Mouse (Mus musculus) limb, embryonic 15.5 days (tissue): ENCODE data around the gene Adat3. TPM values are rescaled to one million over a fixed set of nuclear protein-coding genes. Genes with fewer than 3 reads are reported as not detected.

ENCODE experiments used
- ATAC-seq: fragments of 200-750 bp; cut with Nextera tagmentation; 2 replicates; pipeline ENCODE4 v1.8.0; 2017; ENCODE audit warnings: low read depth, moderate TSS enrichment; ENCODE audit not compliant: insufficient number of reproducible peaks, low FRiP score, low TSS enrichment
- H3K27ac ChIP-seq: fragments of 300-500 bp; sonication (generic); 2 replicates; pipeline ENCODE4 v1.5.1; 2015; ENCODE audit warnings: moderate library complexity, mild to moderate bottlenecking, inconsistent platforms
- H3K27me3 ChIP-seq: fragments of 300-500 bp; sonication (generic); 2 replicates; pipeline ENCODE4 v1.6.1; 2015; ENCODE audit warnings: inconsistent platforms
- H3K36me3 ChIP-seq: fragments of 300-500 bp; sonication (generic); 2 replicates; pipeline ENCODE4 v1.6.1; 2015; ENCODE audit warnings: inconsistent platforms
- H3K4me1 ChIP-seq: fragments of 300-500 bp; sonication (generic); 2 replicates; pipeline ENCODE4 v1.6.1; 2015; ENCODE audit warnings: inconsistent platforms
- H3K4me2 ChIP-seq: fragments of 300-500 bp; sonication (generic); 2 replicates; pipeline ENCODE4 v1.6.1; 2015; ENCODE audit warnings: mild to moderate bottlenecking, inconsistent platforms
- H3K4me3 ChIP-seq: fragments of 300-500 bp; sonication (generic); 2 replicates; pipeline ENCODE4 v1.5.1; 2015; ENCODE audit warnings: mild to moderate bottlenecking, inconsistent platforms
- H3K9ac ChIP-seq: fragments of 300-500 bp; sonication (generic); 2 replicates; pipeline ENCODE4 v1.6.1; 2015; ENCODE audit warnings: inconsistent platforms
- H3K9me3 ChIP-seq: fragments of 300-500 bp; sonication (generic); 2 replicates; pipeline ENCODE4 v1.6.1; 2016; ENCODE audit warnings: inconsistent platforms
- whole genome bisulfite sequencing: fragments of 180-500 bp; shearing (Covaris S2); methylation state at CpG from one replicate; pipeline ENCODE4 v1.1.7; 2015; 5-methylcytosine and 5-hydroxymethylcytosine counted together
- polyA plus RNA-seq: library from polyadenylated mRNA; unstranded; fragments of >200 nt; fragmentation: Nextera tagmentation; extraction: Ambion mirVana; gene quantifications from 2 replicates; pipeline ENCODE4 v1.2.1, GENCODE M21; 2015

Adat3 gene
- polyA plus RNA-seq, 1 experiment from 2014 or later: 6.4 TPM

DNA sequence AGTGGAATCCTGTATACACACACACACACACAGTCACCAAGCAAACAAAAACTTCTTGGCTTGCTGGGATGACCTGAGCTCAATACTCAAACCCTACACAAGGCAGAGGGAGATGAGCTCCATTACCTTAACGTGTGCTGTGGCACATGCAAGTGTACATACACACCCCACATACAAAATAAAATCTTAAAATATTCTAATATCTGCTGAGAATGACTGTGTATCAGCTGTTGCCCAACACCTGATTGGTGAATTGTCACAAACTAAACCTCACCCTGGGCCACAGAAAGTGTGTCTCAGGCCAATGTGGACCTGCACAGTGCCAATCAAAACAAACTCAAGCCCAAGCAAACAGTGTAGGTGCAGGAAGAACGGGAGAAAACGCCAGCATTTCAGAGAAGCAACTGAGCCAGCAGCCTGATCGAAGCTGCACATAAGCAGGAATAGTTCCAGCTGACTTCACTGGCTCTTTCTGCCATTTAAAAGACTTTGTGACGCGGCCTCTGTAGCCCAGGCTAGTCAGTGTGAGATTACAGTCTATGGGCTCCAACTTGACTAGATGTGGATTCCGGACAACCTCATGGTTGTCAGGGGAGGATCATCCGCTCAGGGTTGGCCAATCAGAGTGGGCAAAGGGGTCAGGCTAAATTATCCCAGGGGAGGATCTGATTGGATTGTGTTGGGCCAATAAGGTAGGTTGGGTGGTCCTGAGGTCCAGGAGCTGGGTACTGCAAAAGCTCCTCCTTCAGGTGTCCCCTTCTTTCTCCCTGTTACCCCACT lies 17.0 kb downstream of the Adat3 start:
- no peaks in the 10 kb centered on the region for H3K27me3 ChIP-seq
- WGBS: 34% methylated on average over 8 of the region's 8 CpGs
- H3K4me1 ChIP-seq: peaks cover 24% of the 10 kb centered on the region
- H3K4me2 ChIP-seq: no peak overlapping the region
- H3K36me3 ChIP-seq: peaks cover 16% of the 10 kb centered on the region
- no peak overlapping the region for H3K9ac ChIP-seq
- H3K27ac ChIP-seq: no peak overlapping the region
- no peaks in the 10 kb centered on the region for H3K9me3 ChIP-seq
- ATAC-seq: no peak
- no peak overlapping the region for H3K4me3 ChIP-seq

DNA sequence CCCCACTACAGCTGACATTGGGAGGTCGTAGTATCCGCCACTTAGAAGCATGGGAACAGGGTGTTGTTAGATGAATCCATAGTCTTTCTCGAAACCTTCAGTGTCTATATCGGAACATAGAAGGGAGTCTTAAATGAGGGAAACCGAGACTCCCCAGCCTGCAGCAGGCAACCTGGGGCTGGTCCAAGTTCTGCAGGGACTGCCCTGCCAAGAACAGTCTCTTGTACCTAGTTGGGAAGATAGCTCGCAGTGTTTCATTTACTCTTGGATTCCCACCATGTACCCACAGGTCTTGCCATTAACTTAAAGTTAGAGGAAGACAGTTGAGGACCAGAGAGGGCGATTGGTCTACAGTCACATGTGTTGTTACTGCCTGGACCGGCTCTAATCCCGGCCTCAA lies 17.7 kb downstream of the Adat3 start:
- H3K9me3 ChIP-seq: no peaks in the 10 kb centered on the region
- no peak overlapping the region for H3K27ac ChIP-seq
- no peak overlapping the region for H3K4me2 ChIP-seq
- no peak overlapping the region for H3K4me3 ChIP-seq
- WGBS: 87% methylated on average over 9 of the region's 9 CpGs
- H3K4me1 ChIP-seq: peaks cover 31% of the 10 kb centered on the region
- no peak for ATAC-seq
- peaks cover 9% of the 10 kb centered on the region for H3K36me3 ChIP-seq
- no peak overlapping the region for H3K9ac ChIP-seq
- no peaks in the 10 kb centered on the region for H3K27me3 ChIP-seq

DNA sequence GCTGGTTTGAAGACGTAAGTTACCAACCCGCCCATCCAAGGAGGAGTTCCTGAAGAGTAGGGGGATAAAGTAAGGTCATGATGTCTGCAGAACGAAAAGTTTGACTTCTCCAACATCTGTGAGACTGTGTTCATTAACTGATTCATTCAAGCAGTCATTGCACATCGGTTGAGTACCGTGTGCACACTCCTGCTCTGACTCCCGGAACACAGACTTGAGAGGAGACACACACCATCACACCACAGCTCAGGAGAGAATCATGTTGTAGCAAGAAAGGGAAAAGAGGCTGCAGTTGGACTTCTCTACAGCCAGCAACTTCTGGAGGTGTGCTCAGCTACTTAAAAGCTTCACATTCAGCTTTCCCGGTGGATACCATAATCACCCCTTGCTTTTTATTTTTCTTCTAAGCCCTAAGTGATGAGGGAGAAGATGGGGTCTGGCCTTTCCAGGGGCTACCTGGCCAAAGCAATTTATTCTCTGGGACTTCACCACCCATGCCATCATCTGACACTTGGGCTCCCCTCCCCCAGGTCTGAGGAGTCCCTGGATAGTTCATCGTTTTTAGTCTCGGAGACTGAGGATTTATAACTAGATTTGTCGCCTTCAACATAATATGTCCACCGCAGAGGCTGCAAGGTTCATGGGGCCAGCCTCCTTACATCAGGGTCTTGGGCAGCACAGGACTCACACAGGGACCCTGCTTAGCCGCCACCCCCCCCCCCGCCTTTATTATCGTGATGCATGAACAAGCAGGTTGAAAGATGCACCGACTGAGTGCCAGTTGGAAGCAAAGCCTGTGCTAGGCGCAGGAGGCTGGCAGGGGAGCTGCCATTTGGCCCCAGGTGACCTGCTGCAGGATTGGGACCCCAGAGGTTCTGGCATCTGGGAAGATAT lies 18.4 kb downstream of the Adat3 start:
- WGBS: 53% methylated on average over 16 of the region's 16 CpGs
- ATAC-seq: no peak

DNA sequence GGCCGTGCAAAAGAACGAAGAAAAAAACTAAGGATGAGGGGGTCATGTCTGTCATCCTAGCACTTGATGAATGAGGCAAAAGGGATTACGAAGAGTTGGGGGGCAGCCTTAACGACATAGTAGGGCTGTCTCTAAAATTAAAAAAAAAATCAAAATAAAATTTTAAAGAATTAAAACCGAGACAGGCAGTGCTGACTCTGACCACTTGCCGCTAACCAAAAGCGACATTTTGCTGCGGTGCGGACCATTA lies 18.9 kb downstream of the Adat3 start:
- Histone ChIP-seq H3K4me2 (peak overlapping the region; percentile 56), H3K4me1 (peaks cover 33% of the 10 kb centered on the region), H3K4me3 (peak overlapping the region; percentile 94), H3K27ac (peak overlapping the region; percentile 96), H3K36me3 (no peaks in the 10 kb centered on the region), H3K27me3 (no peaks in the 10 kb centered on the region), H3K9ac (peak overlapping the region; percentile 26; the same call in 1 of the 2 replicates), H3K9me3 (no peaks in the 10 kb centered on the region)
- ATAC-seq: no peak
- 2% methylated on average over 9 of the region's 9 CpGs for WGBS

More for the DNA sequence above, 18.4 kb downstream of the Adat3 start:
- Histone ChIP-seq H3K27ac (peak overlapping the region; percentile 96), H3K4me1 (peaks cover 33% of the 10 kb centered on the region), H3K4me3 (peak overlapping the region; percentile 94), H3K9ac (peak overlapping the region; percentile 26; the same call in 1 of the 2 replicates), H3K4me2 (peak overlapping the region; percentile 56), H3K36me3 (0 out of 2 replicates have a peak, but pooled peaks cover 2% of the 10 kb centered on the region), H3K9me3 (no peaks in the 10 kb centered on the region), H3K27me3 (no peaks in the 10 kb centered on the region)

DNA sequence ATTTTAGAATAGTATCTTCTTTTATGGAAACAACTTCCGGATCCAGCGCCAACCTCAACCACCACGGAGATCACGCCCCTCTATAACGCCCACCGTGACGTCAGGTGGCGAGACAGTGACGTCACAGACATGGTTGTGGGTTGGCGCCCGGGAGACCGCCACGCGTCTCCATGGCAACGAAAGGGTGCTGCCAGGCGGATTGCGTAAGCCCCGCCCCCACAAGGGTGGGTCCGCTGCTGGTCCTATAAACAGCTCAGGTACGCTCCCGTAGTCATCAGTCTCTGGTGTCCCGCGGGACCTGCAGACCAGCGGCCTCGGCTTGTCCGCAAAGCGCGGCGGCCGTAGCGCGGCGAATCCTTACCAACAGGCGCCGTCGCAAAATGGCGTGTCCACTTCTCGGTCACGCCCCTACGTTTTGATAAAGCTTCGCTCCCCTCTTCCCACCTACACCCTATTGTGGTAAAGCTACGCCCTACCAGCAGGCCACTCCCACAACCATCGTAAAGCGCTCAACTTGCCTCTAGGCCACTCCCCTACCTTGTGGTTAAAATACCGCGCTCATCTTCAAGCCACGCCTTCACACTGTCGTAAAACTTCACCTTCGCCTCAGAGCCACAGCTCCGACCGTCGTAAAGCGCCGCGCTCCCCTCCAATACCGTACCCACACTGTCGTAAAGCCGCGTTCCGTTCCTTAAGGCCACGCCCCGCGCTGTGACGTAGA lies 19.4 kb downstream of the Adat3 start:
- no peaks in the 10 kb centered on the region for H3K36me3 ChIP-seq
- ATAC-seq: peak; percentile 96
- peaks cover 33% of the 10 kb centered on the region for H3K4me1 ChIP-seq
- peak overlapping the region; percentile 56 for H3K4me2 ChIP-seq
- WGBS: under 1% methylated on average over 64 of the region's 64 CpGs
- peak overlapping the region; percentile 94 for H3K4me3 ChIP-seq
- H3K27ac ChIP-seq: peak overlapping the region; percentile 96
- no peaks in the 10 kb centered on the region for H3K9me3 ChIP-seq
- no peaks in the 10 kb centered on the region for H3K27me3 ChIP-seq
- no peak overlapping the region; the same call in 1 of the 2 replicates for H3K9ac ChIP-seq

DNA sequence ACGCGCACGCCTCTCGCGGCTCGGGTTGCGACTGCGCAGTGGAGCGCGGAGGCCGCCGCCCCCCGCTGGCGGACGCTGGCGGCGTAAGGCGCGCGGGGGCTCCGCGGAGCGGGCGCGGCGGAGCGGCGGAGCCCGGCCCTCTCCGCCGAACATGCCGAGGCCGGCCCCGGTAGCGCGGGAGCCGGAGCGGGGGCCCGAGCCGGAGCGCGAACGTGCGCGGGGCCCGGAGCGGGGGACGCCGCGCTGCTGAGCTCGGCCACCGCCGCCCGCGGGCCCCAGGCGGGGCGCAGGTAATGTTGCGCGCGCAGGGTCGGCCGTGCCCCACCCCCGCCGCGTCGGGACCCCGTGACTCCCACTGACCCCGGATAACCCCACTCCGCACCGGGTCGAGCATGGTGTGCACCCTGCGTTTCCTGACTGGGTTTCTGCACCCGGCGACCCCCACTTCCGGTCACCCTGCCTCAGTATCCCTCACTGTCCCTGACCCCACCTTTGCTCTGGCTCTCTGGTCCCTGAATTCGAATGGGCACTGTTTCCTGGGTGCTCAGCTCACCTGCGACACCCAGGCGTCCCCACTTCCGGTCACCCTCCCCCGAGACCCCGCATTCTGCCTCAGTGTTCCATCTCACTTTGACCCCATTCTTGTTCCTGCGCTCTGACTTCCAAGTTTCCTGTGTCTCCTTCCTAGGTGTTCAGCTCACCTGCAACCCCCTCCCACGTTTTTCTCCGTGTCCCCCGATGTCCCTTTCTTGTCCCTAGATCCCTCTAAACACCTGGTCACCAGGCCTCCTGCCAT lies 20.2 kb downstream of the Adat3 start, which contains the start of gene Csnk1g2:
Gene Csnk1g2, plus strand, starts transcription at position 178 of the 796 bp plus-strand sequence.
- no peak for ATAC-seq
- H3K9ac ChIP-seq: peak within 1 kb of the TSS; percentile 89

DNA sequence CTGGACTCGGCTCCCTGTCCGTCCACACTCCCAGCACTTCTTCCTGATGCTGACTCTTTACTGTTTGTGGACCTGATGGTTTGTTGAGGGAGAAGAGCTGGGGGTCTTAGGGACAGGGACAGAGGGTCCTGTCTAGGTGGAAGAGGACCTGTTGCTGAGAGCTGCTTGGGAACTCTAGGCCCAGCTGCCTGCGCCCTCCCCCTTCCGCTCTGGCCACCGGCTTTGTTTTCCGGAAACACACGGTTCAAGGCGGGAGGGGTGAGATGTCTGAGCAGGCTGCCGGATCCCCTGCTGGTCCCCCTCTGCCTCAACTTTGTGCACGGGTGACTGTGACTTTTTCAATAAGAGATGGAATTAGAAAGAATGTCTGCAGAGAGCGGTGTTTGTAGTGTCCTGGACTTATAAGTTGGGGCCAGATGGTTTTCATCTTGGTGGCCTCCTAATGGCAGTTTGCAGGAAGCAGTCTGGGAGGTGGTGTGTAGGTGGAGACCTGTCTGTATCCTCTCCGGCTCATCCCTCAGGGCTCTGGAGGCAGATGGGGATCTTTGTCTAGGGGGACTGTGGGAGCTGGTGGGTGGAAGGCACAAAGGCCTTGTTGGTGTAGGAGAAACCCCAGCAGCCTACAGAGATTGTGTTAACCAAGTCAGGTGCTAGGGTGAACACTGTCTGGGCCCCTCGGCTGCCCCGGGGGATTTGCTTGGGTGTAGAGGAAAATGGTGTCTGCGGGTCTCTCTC lies 20.9 kb downstream of the Adat3 start:
- ATAC-seq: no peak
- Histone ChIP-seq H3K36me3 (no peaks in the 10 kb centered on the region), H3K4me2 (peak overlapping the region; percentile 91), H3K4me3 (peak overlapping the region; percentile 94), H3K4me1 (peaks cover 44% of the 10 kb centered on the region), H3K9me3 (no peaks in the 10 kb centered on the region), H3K27me3 (no peaks in the 10 kb centered on the region), H3K27ac (peak overlapping the region; percentile 87), H3K9ac (peak overlapping the region; percentile 89)
- 7% methylated on average over 15 of the region's 15 CpGs for WGBS

More for the DNA sequence above, 20.2 kb downstream of the Adat3 start, which contains the start of gene Csnk1g2:
- Histone ChIP-seq H3K4me3 (peak within 1 kb of the TSS; percentile 94), H3K27me3 (no peaks in the 10 kb centered on the region), H3K9me3 (no peaks in the 10 kb centered on the region), H3K27ac (peak within 1 kb of the TSS; percentile 96), H3K4me2 (peak within 1 kb of the TSS; percentile 91), H3K36me3 (no peaks in the 10 kb centered on the region), H3K4me1 (peaks cover 41% of the 10 kb centered on the region)
- WGBS: under 1% methylated on average over 66 of the region's 85 CpGs

DNA sequence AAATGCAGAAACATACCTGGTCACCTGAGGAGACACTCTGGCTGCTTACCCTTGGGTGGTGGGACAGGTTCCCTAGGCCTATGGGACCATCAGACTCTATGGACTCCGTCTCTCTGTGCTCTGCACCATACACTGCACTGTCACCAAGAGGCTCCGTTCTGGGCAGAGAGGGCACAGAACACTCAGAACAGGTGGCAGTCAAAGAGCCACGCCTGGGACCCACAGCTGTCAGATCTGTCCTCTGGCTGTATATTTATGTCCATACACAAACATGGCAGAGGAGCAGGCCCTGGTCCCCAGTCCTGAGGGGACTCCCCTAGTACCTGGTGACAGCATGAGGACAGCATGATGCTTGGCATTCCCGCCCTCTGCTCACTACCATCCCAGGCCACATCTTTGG lies 23.1 kb downstream of the Adat3 start:
- H3K9ac ChIP-seq: no peak overlapping the region
- no peaks in the 10 kb centered on the region for H3K9me3 ChIP-seq
- H3K4me3 ChIP-seq: no peak overlapping the region
- peaks cover 48% of the 10 kb centered on the region for H3K4me1 ChIP-seq
- H3K4me2 ChIP-seq: no peak overlapping the region
- WGBS: 84% methylated on average over 4 of the region's 4 CpGs
- no peak overlapping the region for H3K27ac ChIP-seq
- peaks cover 11% of the 10 kb centered on the region; the same call in 1 of the 2 replicates for H3K36me3 ChIP-seq
- H3K27me3 ChIP-seq: no peaks in the 10 kb centered on the region
- ATAC-seq: no peak

DNA sequence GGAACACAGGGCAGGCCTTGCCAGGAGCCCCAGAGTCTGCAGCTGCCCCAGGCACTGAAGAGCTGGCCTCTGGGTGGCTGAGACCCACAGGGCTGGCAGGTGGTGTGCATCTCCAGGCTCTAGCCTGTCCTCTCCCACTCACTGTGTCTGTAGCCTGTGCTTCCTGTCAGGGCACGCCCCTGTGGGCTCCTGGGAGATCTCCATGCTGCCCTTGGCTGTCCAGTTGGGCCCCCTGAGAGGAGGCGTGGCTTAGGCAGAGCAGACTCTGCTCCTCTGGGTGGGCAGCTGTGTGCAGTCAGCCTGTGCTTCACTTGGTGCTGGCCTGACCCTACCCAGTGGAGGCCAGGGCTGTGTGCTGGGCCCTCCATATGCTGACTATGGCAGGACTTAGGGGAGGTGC lies 25.0 kb downstream of the Adat3 start:
- peaks cover 42% of the 10 kb centered on the region for H3K4me1 ChIP-seq
- H3K9ac ChIP-seq: no peak overlapping the region
- no peak overlapping the region for H3K27ac ChIP-seq
- no peaks in the 10 kb centered on the region for H3K27me3 ChIP-seq
- WGBS: 66% methylated on average over 2 of the region's 2 CpGs
- H3K4me3 ChIP-seq: no peak overlapping the region
- H3K36me3 ChIP-seq: peaks cover 16% of the 10 kb centered on the region
- H3K4me2 ChIP-seq: no peak overlapping the region
- ATAC-seq: peak; percentile 32
- no peaks in the 10 kb centered on the region for H3K9me3 ChIP-seq

DNA sequence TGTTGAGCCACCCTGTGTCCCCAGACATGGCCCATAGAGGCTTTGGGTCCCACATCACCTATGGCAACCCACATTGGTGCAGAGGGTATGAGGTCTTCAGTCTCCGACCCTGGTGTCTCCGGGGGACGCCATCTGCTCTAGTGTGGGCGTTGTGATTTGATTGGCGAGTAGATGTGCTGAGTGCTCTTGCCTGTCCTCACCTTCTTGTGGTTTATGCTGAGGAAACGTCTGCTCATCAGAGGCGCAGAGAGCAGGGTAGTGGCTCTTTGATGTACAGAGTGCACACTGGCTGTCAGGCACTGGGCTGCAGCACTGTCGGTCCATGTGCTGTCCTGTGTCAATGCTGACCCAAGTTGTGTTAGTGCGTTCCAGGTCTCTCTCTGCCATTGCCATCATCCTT lies 26.2 kb downstream of the Adat3 start:
- Histone ChIP-seq H3K27ac (no peak overlapping the region), H3K36me3 (peaks cover 21% of the 10 kb centered on the region), H3K4me1 (peaks cover 34% of the 10 kb centered on the region), H3K9me3 (no peaks in the 10 kb centered on the region), H3K9ac (no peak overlapping the region), H3K27me3 (no peaks in the 10 kb centered on the region), H3K4me2 (no peak overlapping the region), H3K4me3 (no peak overlapping the region)
- 86% methylated on average over 9 of the region's 9 CpGs for WGBS
- no peak for ATAC-seq
